Mouse (Mus musculus): ENCODE results near the gene Adgrl4. TPM values are rescaled to one million over a fixed set of nuclear protein-coding genes. Genes with fewer than 3 reads are reported as not detected.

The Adgrl4 gene
- total RNA-seq (2023), result not detected

GRCm38 (mm10) chr3:151437693-151438092, at the start of gene Adgrl4:
TSS of gene Adgrl4 (plus strand) at chr3:151437887.

